In the genomic region with DNA sequence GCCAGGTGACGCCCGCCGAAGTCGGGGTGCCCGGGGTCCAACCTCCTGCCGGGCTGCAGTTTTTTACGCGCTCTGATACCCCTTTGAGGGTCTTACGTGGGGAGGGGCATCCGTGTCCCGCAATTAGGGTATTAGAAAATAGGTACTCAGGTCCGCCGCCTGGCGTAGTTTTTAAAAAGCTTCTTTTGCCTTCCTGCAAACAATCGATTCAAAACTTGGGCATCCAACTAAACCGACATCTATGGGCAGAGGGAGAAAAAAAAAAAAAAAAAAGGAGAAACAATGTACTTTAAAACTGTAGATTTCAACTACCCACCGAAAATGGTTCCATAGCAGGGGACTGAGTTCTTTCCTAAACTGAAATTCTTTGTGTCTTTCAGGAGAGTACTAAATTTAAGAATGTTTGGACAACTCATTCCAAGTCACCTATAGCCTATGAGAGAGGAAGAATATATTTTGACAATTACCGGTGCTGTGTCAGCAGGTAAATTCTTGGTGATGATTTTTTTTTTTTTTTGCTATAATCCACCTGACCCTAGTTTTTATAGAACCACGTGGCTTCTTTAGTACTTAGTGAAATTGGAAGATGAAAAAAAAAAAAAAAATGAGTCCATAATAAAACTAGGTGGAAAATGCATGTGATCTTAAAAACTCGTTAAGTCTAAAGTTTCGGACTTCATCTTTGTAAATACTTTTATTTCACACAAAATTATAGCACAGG, we compare ENCODE assay signal across 8 mouse cellular contexts. TPM values are rescaled to one million over a fixed set of nuclear protein-coding genes. Genes with fewer than 3 reads are reported as not detected.
A peak's percentile ranks its signal among the peaks of the same experiment; 100 is the strongest.
DNase-seq lines count a peak whose midpoint lies in the region; ATAC-seq and TF ChIP-seq lines count a peak whose summit lies in the region.

No protein-coding gene starts in this region.

- H3K9me3 ChIP-seq in kidney, embryonic 14.5 days (ENCODE audit: control insufficient read depth, low read length), result no peaks in the 10 kb centered on the region
- no peaks in the 10 kb centered on the region for H3K9me3 ChIP-seq in hindbrain, embryonic 13.5 days
- no peaks in the 10 kb centered on the region for H3K9me3 ChIP-seq in midbrain, embryonic 13.5 days

- ATAC-seq in kidney, embryonic 14.5 days (ENCODE audit: low FRiP score, low TSS enrichment), result no peak
- ATAC-seq in hindbrain, embryonic 13.5 days (ENCODE audit: low FRiP score), result no peak
- no peak for ATAC-seq in midbrain, embryonic 13.5 days

- H3K4me3 ChIP-seq in kidney, embryonic 14.5 days (ENCODE audit: low read length), result peak overlapping the region; percentile 86
- H3K4me3 ChIP-seq in bone marrow, adult 2 months (replicated peaks; ENCODE audit: control insufficient read depth, low read depth, low read length), result peak overlapping the region; percentile 64
- peak overlapping the region; percentile 81 for H3K4me3 ChIP-seq in hindbrain, embryonic 13.5 days
- peak overlapping the region; percentile 86 for H3K4me3 ChIP-seq in midbrain, embryonic 13.5 days (replicated peaks)

- peak overlapping the region; percentile 89 for H3K27ac ChIP-seq in kidney, embryonic 14.5 days (ENCODE audit: low read depth, low read length)
- peak overlapping the region; percentile 89 for H3K27ac ChIP-seq in bone marrow, adult 2 months (ENCODE audit: control insufficient read depth, insufficient read depth, low read depth, low read length, poor library complexity)
- H3K27ac ChIP-seq in hindbrain, embryonic 13.5 days, result peak overlapping the region; percentile 96
- H3K27ac ChIP-seq in midbrain, embryonic 13.5 days, result peak overlapping the region; percentile 96

- H3K4me2 ChIP-seq in kidney, embryonic 14.5 days (replicated peaks; ENCODE audit: low read depth, low read length), result peak overlapping the region; percentile 68
- peak overlapping the region; percentile 70 for H3K4me2 ChIP-seq in hindbrain, embryonic 13.5 days
- peak overlapping the region; percentile 78 for H3K4me2 ChIP-seq in midbrain, embryonic 13.5 days (replicated peaks)

- H3K36me3 ChIP-seq in kidney, embryonic 14.5 days (ENCODE audit: control insufficient read depth, insufficient read depth, low read length), result peaks cover 9% of the 10 kb centered on the region
- H3K36me3 ChIP-seq in hindbrain, embryonic 13.5 days, result peaks cover 19% of the 10 kb centered on the region
- H3K36me3 ChIP-seq in midbrain, embryonic 13.5 days, result peaks cover 15% of the 10 kb centered on the region

- H3K4me1 ChIP-seq in kidney, embryonic 14.5 days (ENCODE audit: control insufficient read depth, insufficient read depth, low read length), result 0 out of 2 replicates have a peak, but pooled peaks cover 3% of the 10 kb centered on the region
- H3K4me1 ChIP-seq in bone marrow, adult 2 months (ENCODE audit: control insufficient read depth, insufficient read depth, low read length), result no peaks in the 10 kb centered on the region
- H3K4me1 ChIP-seq in hindbrain, embryonic 13.5 days (replicated peaks), result peaks cover 14% of the 10 kb centered on the region
- peaks cover 20% of the 10 kb centered on the region for H3K4me1 ChIP-seq in midbrain, embryonic 13.5 days (replicated peaks)

- 13% methylated on average over 21 of the region's 21 CpGs for WGBS in kidney, embryonic 14.5 days
- 10% methylated on average over 21 of the region's 21 CpGs for WGBS in bone marrow, adult 2 months
- 13% methylated on average over 21 of the region's 21 CpGs for WGBS in hindbrain, embryonic 13.5 days
- WGBS in midbrain, embryonic 13.5 days, result 14% methylated on average over 21 of the region's 21 CpGs

- no peaks in the 10 kb centered on the region for H3K27me3 ChIP-seq in kidney, embryonic 14.5 days (ENCODE audit: control insufficient read depth, insufficient read depth, low read length)
- H3K27me3 ChIP-seq in hindbrain, embryonic 13.5 days, result no peaks in the 10 kb centered on the region
- no peaks in the 10 kb centered on the region for H3K27me3 ChIP-seq in midbrain, embryonic 13.5 days

- no peak for DNase-seq in kidney, postnatal 36 days
- DNase-seq in spleen, postnatal 14 days (ENCODE audit: low spot score in 2 of 2), result no peak
- DNase-seq in testis, postnatal 14 days (ENCODE audit: low spot score), result no peak
- no peak for DNase-seq in spleen, adult 18-20 months

- H3K9ac ChIP-seq in kidney, embryonic 14.5 days (ENCODE audit: low read depth, low read length), result peak overlapping the region; percentile 90
- H3K9ac ChIP-seq in hindbrain, embryonic 13.5 days, result peak overlapping the region; percentile 87
- H3K9ac ChIP-seq in midbrain, embryonic 13.5 days (replicated peaks), result peak overlapping the region; percentile 86

- TF ChIP-seq POLR2A in bone marrow, adult 2 months (IDR thresholded peaks at IDR 0.05; ENCODE audit: borderline replicate concordance, control insufficient read depth, low read depth, low read length), result no peak

- TF ChIP-seq CTCF in bone marrow, adult 2 months (IDR thresholded peaks at IDR 0.05; ENCODE audit: control insufficient read depth, insufficient read depth, low read length), result no peak

RNA-seq across cellular contexts. Expression of gene Mettl8, which starts 0.9 kb away (rescaled TPM):
- polyA plus RNA-seq in kidney, embryonic 14.5 days (2014; fragmentation: Nextera tagmentation; extraction: Ambion mirVana), result 15.4 and 22.2 TPM in 2 replicates
- polyA plus RNA-seq in bone marrow, adult 2 months (2011; ENCODE audit: insufficient read depth, insufficient read length, low replicate concordance, missing spikeins), result 13.5 and 25.7 TPM in 2 replicates
- 15.7 and 16.4 TPM in 2 replicates for polyA plus RNA-seq in hindbrain, embryonic 13.5 days (2015; fragmentation: Nextera tagmentation; extraction: Ambion mirVana)
- polyA plus RNA-seq in midbrain, embryonic 13.5 days (2015; fragmentation: Nextera tagmentation; extraction: Ambion mirVana), result 13.4 and 15.8 TPM in 2 replicates

RNA-seq across cellular contexts. Expression of gene Dcaf17, which starts 1.1 kb away (rescaled TPM):
- polyA plus RNA-seq in kidney, embryonic 14.5 days (2014; fragmentation: Nextera tagmentation; extraction: Ambion mirVana), result 29.2 and 34.1 TPM in 2 replicates
- polyA plus RNA-seq in bone marrow, adult 2 months (2011; ENCODE audit: insufficient read depth, insufficient read length, low replicate concordance, missing spikeins), result 2.7 and 6.8 TPM in 2 replicates
- polyA plus RNA-seq in hindbrain, embryonic 13.5 days (2015; fragmentation: Nextera tagmentation; extraction: Ambion mirVana), result 34.0 and 35.8 TPM in 2 replicates
- 36.5 and 38.6 TPM in 2 replicates for polyA plus RNA-seq in midbrain, embryonic 13.5 days (2015; fragmentation: Nextera tagmentation; extraction: Ambion mirVana)
